In genomic region chr1:185363526-185364182, GRCm38 (mm10) we compare ENCODE assay signal across 8 mouse cellular contexts. TPM values are rescaled to one million over a fixed set of nuclear protein-coding genes. Genes with fewer than 3 reads are reported as not detected.
DNase-seq lines count a peak whose midpoint lies in the region; TF ChIP-seq lines count a peak whose summit lies in the region.

No protein-coding gene starts in this region.

- DNase-seq in adipocyte (ENCODE audit: low spot score), result peak; percentile 81
- peak; percentile 78 for DNase-seq in embryo, embryonic 11 days
- peak; percentile 38 for DNase-seq in gastrocnemius, postnatal 25 days
- DNase-seq in induced T-regulatory cell, adult 2 months (ENCODE audit: low read depth), result peak; percentile 79
- peak; percentile 48 to 68 for DNase-seq in left cerebral cortex, postnatal 14 days (ENCODE audit: low spot score in 2 of 2)
- peak; percentile 23 for DNase-seq in right cerebral cortex, postnatal 4 days

- H3K36me3 ChIP-seq in C2C12 (ENCODE audit: control insufficient read depth, insufficient read depth), result peaks cover 2% of the 10 kb centered on the region
- peaks cover 7% of the 10 kb centered on the region for H3K36me3 ChIP-seq in megakaryocyte, embryonic 14.5 days (replicated peaks; ENCODE audit: low read length)

- intact Hi-C loops in left cerebral cortex, postnatal 14 days (cut with DNase I), result no loop called here

- H3K4me1 ChIP-seq in megakaryocyte, embryonic 14.5 days, result peaks cover 36% of the 10 kb centered on the region

- TF ChIP-seq CTCF in C2C12 (IDR thresholded peaks at IDR 0.05; ENCODE audit: control insufficient read depth, insufficient read depth, insufficient read length), result no peak

- no peaks in the 10 kb centered on the region for H3K9me3 ChIP-seq in megakaryocyte, embryonic 14.5 days

- H3K79me3 ChIP-seq in C2C12 (ENCODE audit: low read depth), result peaks cover 45% of the 10 kb centered on the region

- peak overlapping the region; percentile 93 for H3K4me3 ChIP-seq in C2C12 (ENCODE audit: insufficient read depth, poor library complexity, severe bottlenecking)
- H3K4me3 ChIP-seq in megakaryocyte, embryonic 14.5 days (replicated peaks), result peak overlapping the region; percentile 99

- H3K27me3 ChIP-seq in C2C12 (ENCODE audit: control insufficient read depth, insufficient read depth, insufficient read length), result no peaks in the 10 kb centered on the region
- H3K27me3 ChIP-seq in megakaryocyte, embryonic 14.5 days (replicated peaks), result no peaks in the 10 kb centered on the region

- peaks cover 56% of the 10 kb centered on the region for H3K79me2 ChIP-seq in C2C12 (ENCODE audit: control insufficient read depth, insufficient read depth)

- peak overlapping the region; percentile 90 for H3ac ChIP-seq in C2C12 (ENCODE audit: control insufficient read depth, insufficient read length, low read depth)

TF ChIP-seq in C2C12, 6 proteins besides CTCF, POLR2A, EP300 and RAD21:
- TF ChIP-seq CEBPB (IDR thresholded peaks at IDR 0.05; ENCODE audit: low read depth), result peak; percentile 65
- TF ChIP-seq MYOG (IDR thresholded peaks at IDR 0.05; ENCODE audit: control insufficient read depth, extremely low read depth, insufficient read length), result no peak

RNA-seq across cellular contexts. Expression of gene Eprs, which starts 0.8 kb away (rescaled TPM):
- 44.2 TPM for polyA plus RNA-seq in C2C12 (2012; fragmentation: generic; extraction: Trizol)
- total RNA-seq in gastrocnemius, postnatal 25 days (2021), result 100 to 1,000 TPM; 147 to 149 TPM
- 10 to 100 TPM; 77.4 to 81.2 TPM for total RNA-seq in left cerebral cortex, postnatal 14 days (2021)
- 0.44 and 5.8 TPM in 2 replicates for polyA plus RNA-seq in megakaryocyte, embryonic 14.5 days (2012; ENCODE audit: insufficient read depth, low replicate concordance)

RNA-seq across cellular contexts. Expression of gene Bpnt1, which starts 31.7 kb away (rescaled TPM):
- 37.2 TPM for polyA plus RNA-seq in C2C12 (2012; fragmentation: generic; extraction: Trizol)
- 10 to 100 TPM; 17.8 to 18.1 TPM for total RNA-seq in gastrocnemius, postnatal 25 days (2021)
- 10 to 100 TPM; 77.2 to 80.1 TPM for total RNA-seq in left cerebral cortex, postnatal 14 days (2021)
- polyA plus RNA-seq in megakaryocyte, embryonic 14.5 days (2012; ENCODE audit: insufficient read depth, low replicate concordance), result 9.7 TPM in 1 of 2 replicates, not detected in the other

RNA-seq across cellular contexts. Expression of gene Iars2, which starts 34.5 kb away (rescaled TPM):
- polyA plus RNA-seq in C2C12 (2012; fragmentation: generic; extraction: Trizol), result 18.4 TPM
- total RNA-seq in gastrocnemius, postnatal 25 days (2021), result 10 to 100 TPM; 33.4 to 38.5 TPM
- 10 to 100 TPM; 32.8 to 33.2 TPM for total RNA-seq in left cerebral cortex, postnatal 14 days (2021)
- 0.68 and 1.9 TPM in 2 replicates for polyA plus RNA-seq in megakaryocyte, embryonic 14.5 days (2012; ENCODE audit: insufficient read depth, low replicate concordance)

Comparison
In these comparisons a context has a peak if more than half of its experiments do, and no peak if none do; other contexts are left out.
1. Peak in every context shown above with its lines: DNase-seq and H3K4me3 ChIP-seq.
2. DNase-seq: peak in every context shown above with its lines; median percentile 81 in adipocyte; 79 in induced T-regulatory cell, adult 2 months; 78 in embryo, embryonic 11 days; 58 in left cerebral cortex, postnatal 14 days; 38 in gastrocnemius, postnatal 25 days; 23 in right cerebral cortex, postnatal 4 days.
3. RNA of gene Bpnt1, which starts 31.7 kb away (total RNA-seq): 77.2 to 80.1 TPM in left cerebral cortex, postnatal 14 days; 17.8 to 18.1 TPM in gastrocnemius, postnatal 25 days; every median in the first group is over 4 times any median in the second.